Comparison of ENCODE assay signal across 8 mouse cellular contexts in the genomic region with DNA sequence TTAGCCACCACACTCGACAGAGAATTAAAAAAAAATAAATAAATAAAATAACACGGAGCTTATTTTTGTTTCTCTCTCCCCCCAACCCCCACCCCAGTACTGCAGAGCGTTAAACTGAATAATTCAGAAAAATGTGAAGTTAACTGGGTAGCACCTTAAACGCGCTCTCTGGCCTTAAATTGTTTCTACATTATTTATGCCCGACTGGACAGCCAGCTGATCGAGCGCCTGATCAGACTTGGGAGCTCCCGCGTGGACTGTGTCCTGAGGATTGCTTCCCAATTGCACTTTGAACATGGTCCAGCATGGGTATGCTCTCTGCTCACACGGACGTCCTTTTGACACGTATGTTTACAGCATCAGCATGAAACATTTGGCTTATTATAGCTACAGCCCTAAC. TPM values are rescaled to one million over a fixed set of nuclear protein-coding genes. Genes with fewer than 3 reads are reported as not detected.
A peak's percentile ranks its signal among the peaks of the same experiment; 100 is the strongest.
DNase-seq lines count a peak whose midpoint lies in the region; ATAC-seq lines count a peak whose summit lies in the region.

No protein-coding gene starts in this region.

- H3K27me3 ChIP-seq in heart, embryonic 12.5 days (replicated peaks), result no peaks in the 10 kb centered on the region
- H3K27me3 ChIP-seq in kidney, embryonic 15.5 days, result no peaks in the 10 kb centered on the region

- peak; percentile 47 to 58 for DNase-seq in cerebellum, adult 18-20 months
- no peak for DNase-seq in cerebellum, adult 11 months
- DNase-seq in cerebellum, adult 9-10 months, result peak; percentile 70
- peak; percentile 59 for DNase-seq in lung, postnatal 14 days
- DNase-seq in testis, postnatal 14 days (ENCODE audit: low spot score), result no peak
- no peak for DNase-seq in gastrocnemius, postnatal 25 days

- ATAC-seq in heart, embryonic 12.5 days (ENCODE audit: insufficient number of reproducible peaks, low FRiP score), result peak; percentile 46
- ATAC-seq in kidney, embryonic 15.5 days (replicated peaks; ENCODE audit: low FRiP score), result peak; percentile 38

- 9% methylated on average over 13 of the region's 13 CpGs for WGBS in heart, embryonic 12.5 days
- WGBS in kidney, embryonic 15.5 days, result 5% methylated on average over 13 of the region's 13 CpGs

- peak overlapping the region; percentile 52 for H3K4me3 ChIP-seq in heart, embryonic 12.5 days
- H3K4me3 ChIP-seq in kidney, embryonic 15.5 days (replicated peaks), result peak overlapping the region; percentile 53

- peaks cover 22% of the 10 kb centered on the region for H3K36me3 ChIP-seq in heart, embryonic 12.5 days
- H3K36me3 ChIP-seq in kidney, embryonic 15.5 days, result peaks cover 18% of the 10 kb centered on the region

- H3K9ac ChIP-seq in heart, embryonic 12.5 days, result peak overlapping the region; percentile 87
- H3K9ac ChIP-seq in kidney, embryonic 15.5 days, result peak overlapping the region; percentile 71; the same call in 1 of the 2 replicates

- peak overlapping the region; percentile 96 for H3K4me2 ChIP-seq in heart, embryonic 12.5 days
- peak overlapping the region; percentile 98 for H3K4me2 ChIP-seq in kidney, embryonic 15.5 days

- peaks cover 44% of the 10 kb centered on the region for H3K4me1 ChIP-seq in heart, embryonic 12.5 days (replicated peaks)
- H3K4me1 ChIP-seq in kidney, embryonic 15.5 days, result peaks cover 57% of the 10 kb centered on the region

- H3K9me3 ChIP-seq in heart, embryonic 12.5 days (replicated peaks), result no peaks in the 10 kb centered on the region; the same call in 1 of the 2 replicates
- H3K9me3 ChIP-seq in kidney, embryonic 15.5 days (replicated peaks), result peaks cover 3% of the 10 kb centered on the region; the same call in 1 of the 2 replicates

- H3K27ac ChIP-seq in heart, embryonic 12.5 days (ENCODE audit: poor library complexity, severe bottlenecking), result peak overlapping the region; percentile 100
- H3K27ac ChIP-seq in kidney, embryonic 15.5 days, result peak overlapping the region; percentile 99

RNA-seq across cellular contexts. Expression of a gene that starts 10.3 kb away (rescaled TPM):
- 8.9 and 9.7 TPM in 2 replicates for polyA plus RNA-seq in heart, embryonic 12.5 days (2016; fragmentation: Nextera tagmentation; extraction: Ambion mirVana)
- polyA plus RNA-seq in kidney, embryonic 15.5 days (2015; fragmentation: Nextera tagmentation; extraction: Ambion mirVana), result 12.3 and 13.3 TPM in 2 replicates
- total RNA-seq in gastrocnemius, postnatal 25 days (2021), result 10 to 100 TPM; 19.0 to 35.9 TPM

Comparison
In these comparisons a context has a peak if more than half of its experiments do, and no peak if none do; other contexts are left out.
1. DNase-seq: peak in cerebellum, adult 18-20 months (2 of 2), cerebellum, adult 9-10 months (single experiment) and lung, postnatal 14 days (single experiment); none in cerebellum, adult 11 months (single experiment), testis, postnatal 14 days (single experiment) and gastrocnemius, postnatal 25 days (single experiment).